Mouse (Mus musculus): Measurements from ENCODE around the gene Auts2. TPM values are rescaled to one million over a fixed set of nuclear protein-coding genes. Genes with fewer than 3 reads are reported as not detected.

Auts2 gene
- polyA plus RNA-seq, 1 experiment = 0.01 TPM

DNA sequence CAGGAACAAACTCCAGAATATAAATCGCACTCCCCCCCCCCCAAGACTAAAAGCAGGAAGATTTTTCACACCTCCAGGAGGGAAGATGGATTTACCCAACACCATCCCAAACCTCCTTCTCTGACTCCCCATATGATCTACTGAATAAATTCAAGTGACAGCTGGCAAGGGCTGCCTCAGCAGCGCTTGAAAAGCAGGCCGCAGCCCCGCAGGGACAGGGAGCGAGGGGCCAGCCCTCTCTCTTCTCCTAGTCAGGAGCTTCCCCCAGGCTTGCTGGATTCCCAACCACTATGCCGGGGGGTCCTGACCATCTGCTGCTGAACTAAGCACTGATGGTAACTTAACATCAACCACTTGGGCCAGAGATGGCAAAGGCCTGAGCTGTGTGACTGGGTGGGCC lies 995.2 kb downstream of the Auts2 start:
- Histone ChIP-seq H3K27me3 (ENCODE audit: control insufficient read depth) (no peaks in the 10 kb centered on the region), H3K4me1 (ENCODE audit: control insufficient read depth) (no peaks in the 10 kb centered on the region), H3K9me3 (ENCODE audit: control insufficient read depth, low read length) (peaks cover 2% of the 10 kb centered on the region), H3K36me3 (ENCODE audit: control insufficient read depth) (no peaks in the 10 kb centered on the region), H3K4me3 (replicated peaks) (no peak overlapping the region)
- no peak for TF ChIP-seq GATA1 (IDR thresholded peaks at IDR 0.05; ENCODE audit: low read length)
- no peak for TF ChIP-seq TAL1 (IDR thresholded peaks at IDR 0.05; ENCODE audit: low read length)

DNA sequence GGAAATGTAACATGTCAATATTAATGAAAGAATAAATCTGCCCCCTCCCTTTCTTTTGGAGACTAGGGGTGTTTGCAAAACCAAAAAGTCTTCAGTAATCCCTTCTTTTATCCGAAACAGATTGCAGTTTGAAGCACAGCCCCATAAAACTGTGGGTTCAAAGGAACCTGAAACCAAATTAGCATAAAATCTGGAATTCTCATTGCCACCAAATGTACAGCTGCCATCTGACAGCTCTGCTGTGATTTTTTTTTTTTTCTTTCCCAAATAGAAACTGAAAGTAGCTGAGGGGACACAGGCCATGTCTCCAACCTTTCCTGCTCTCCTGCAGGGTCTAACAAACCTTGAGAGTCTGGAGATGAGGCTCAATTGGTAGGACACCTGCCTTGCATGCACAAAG lies 996.7 kb downstream of the Auts2 start:
- Histone ChIP-seq H3K36me3 (ENCODE audit: control insufficient read depth) (no peaks in the 10 kb centered on the region), H3K27me3 (ENCODE audit: control insufficient read depth) (no peaks in the 10 kb centered on the region), H3K9me3 (ENCODE audit: control insufficient read depth, low read length) (peaks cover 2% of the 10 kb centered on the region), H3K4me1 (ENCODE audit: control insufficient read depth) (no peaks in the 10 kb centered on the region), H3K4me3 (replicated peaks) (no peak overlapping the region)
- no peak for TF ChIP-seq TAL1 (IDR thresholded peaks at IDR 0.05; ENCODE audit: low read length)
- no peak for TF ChIP-seq GATA1 (IDR thresholded peaks at IDR 0.05; ENCODE audit: low read length)

DNA sequence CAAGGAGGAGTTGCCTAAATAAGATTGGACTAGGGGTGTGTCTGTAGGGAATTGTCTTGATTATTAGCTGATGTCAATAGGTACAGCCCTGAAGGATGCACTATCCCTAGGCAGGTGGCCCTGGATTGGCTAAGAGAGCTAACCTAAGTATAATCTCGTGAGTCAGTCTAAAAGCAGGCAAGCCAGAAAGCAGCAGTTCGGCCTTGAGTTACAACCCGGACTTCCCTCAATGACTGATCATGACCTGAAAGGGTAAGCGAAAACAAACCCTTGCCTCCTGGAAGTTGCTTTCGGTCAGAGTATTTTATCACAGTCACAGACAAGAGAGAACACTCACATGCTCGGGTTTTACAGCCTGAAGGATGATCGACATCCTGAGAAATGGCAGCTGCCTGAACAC lies 998.8 kb downstream of the Auts2 start:
- H3K27me3 ChIP-seq (ENCODE audit: control insufficient read depth) = peaks cover 3% of the 10 kb centered on the region
- H3K9me3 ChIP-seq (ENCODE audit: control insufficient read depth, low read length) = peaks cover 2% of the 10 kb centered on the region
- H3K4me3 ChIP-seq (replicated peaks) = no peak overlapping the region
- no peaks in the 10 kb centered on the region for H3K4me1 ChIP-seq (ENCODE audit: control insufficient read depth)
- TF ChIP-seq GATA1 (IDR thresholded peaks at IDR 0.05; ENCODE audit: low read length) = no peak
- TF ChIP-seq TAL1 (IDR thresholded peaks at IDR 0.05; ENCODE audit: low read length) = no peak
- no peaks in the 10 kb centered on the region for H3K36me3 ChIP-seq (ENCODE audit: control insufficient read depth)

DNA sequence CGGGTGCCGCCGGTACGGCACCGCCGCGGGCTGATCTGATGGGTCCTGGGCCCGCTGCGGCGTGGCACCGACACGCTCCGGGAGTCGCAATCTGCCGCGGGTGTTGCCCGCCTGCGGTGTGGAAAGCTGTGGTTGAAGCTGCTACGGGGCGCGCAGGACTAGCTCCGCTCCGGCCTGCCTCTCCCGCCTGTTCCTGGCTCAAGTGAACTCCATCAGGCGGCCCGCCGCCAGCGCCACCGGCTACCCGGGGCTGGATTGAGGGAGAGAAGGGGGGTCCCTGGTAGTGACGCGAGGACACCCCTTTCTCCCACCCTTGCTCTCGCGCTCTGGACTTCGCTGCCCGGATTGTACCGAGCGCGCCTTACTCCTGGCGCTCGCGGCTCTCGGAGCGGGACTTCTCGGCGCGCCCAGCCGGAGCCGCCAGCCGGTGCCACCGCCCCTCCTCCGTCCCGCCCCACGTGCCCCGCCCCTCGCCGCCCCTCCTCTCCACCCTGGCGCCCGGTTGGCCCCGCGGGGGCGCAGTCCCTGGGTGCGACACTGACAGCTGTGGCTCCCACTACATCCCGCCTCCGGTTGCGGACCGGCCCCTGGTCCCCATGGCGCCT lies 1004.7 kb downstream of the Auts2 start:
- H3K4me1 ChIP-seq (ENCODE audit: control insufficient read depth) = no peaks in the 10 kb centered on the region
- TF ChIP-seq GATA1 (IDR thresholded peaks at IDR 0.05; ENCODE audit: low read length) (no peak), TAL1 (IDR thresholded peaks at IDR 0.05; ENCODE audit: low read length) (no peak)
- no peaks in the 10 kb centered on the region for H3K36me3 ChIP-seq (ENCODE audit: control insufficient read depth)
- peaks cover 39% of the 10 kb centered on the region for H3K27me3 ChIP-seq (ENCODE audit: control insufficient read depth)
- peak overlapping the region; percentile 50 for H3K4me3 ChIP-seq (replicated peaks)
- H3K9me3 ChIP-seq (ENCODE audit: control insufficient read depth, low read length) = no peaks in the 10 kb centered on the region

DNA sequence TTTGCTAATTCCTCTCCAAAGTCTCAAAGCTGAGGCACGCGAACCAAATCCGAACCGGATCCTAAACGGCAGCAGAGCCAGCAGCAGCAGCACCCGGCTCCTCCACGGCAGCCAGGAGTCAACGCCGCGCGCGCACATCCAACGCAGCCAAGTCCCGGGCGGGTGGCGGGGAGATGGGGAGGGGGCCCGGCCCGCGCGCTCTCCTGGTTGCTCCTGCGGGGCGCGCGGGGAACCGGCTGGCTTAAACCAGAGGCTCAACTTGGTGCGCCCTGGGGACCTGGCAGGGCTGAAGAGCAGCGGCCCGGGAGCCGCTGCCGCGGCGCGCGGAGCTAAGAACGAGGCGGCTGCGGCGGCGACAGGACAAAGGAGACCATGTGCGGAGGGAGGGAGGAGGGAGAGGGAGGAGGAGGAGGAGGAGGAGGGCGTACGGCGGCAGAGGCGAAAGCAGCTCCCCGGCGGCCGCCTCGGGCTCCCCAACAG lies 1005.3 kb downstream of the Auts2 start:
- H3K27me3 ChIP-seq (ENCODE audit: control insufficient read depth) = peaks cover 39% of the 10 kb centered on the region
- no peaks in the 10 kb centered on the region for H3K9me3 ChIP-seq (ENCODE audit: control insufficient read depth, low read length)
- H3K4me1 ChIP-seq (ENCODE audit: control insufficient read depth) = no peaks in the 10 kb centered on the region
- peak overlapping the region; percentile 50 for H3K4me3 ChIP-seq (replicated peaks)
- no peaks in the 10 kb centered on the region for H3K36me3 ChIP-seq (ENCODE audit: control insufficient read depth)
- TF ChIP-seq GATA1 (IDR thresholded peaks at IDR 0.05; ENCODE audit: low read length) (no peak), TAL1 (IDR thresholded peaks at IDR 0.05; ENCODE audit: low read length) (no peak)

DNA sequence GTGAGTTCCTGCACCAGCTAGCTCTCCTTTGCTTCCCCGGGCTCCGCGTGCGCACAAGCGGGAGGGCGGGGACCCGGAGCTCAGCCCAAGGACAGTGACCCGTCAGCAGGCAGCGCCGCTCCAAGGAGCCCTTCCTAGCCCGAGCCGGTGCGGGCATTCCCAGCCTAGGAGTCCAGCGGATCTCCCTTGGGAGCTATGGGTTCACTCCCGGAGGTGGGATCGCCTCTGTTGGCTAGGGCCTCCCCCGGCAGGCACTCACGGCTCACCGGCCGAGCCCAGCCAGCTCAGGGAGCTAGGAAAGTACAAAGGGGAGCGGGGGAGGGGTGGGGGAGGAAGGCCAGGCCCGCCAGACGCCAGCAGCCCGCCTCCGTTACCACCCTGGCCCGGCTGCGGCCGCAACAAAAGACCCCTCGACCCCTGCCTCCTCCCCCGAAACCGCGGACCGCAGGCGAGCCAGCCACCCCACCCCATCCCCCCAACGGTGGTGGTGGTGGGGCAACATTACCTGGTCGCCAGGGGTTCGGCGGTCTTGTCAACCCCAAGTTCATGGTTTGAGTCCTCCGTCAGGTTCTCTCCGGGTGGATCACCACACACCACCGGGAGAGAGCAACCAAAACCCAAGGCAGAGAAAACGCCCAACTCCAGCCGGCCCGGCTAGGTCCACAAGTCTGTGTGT lies 1005.9 kb downstream of the Auts2 start:
- Histone ChIP-seq H3K4me1 (ENCODE audit: control insufficient read depth) (no peaks in the 10 kb centered on the region), H3K9me3 (ENCODE audit: control insufficient read depth, low read length) (no peaks in the 10 kb centered on the region), H3K36me3 (ENCODE audit: control insufficient read depth) (no peaks in the 10 kb centered on the region), H3K4me3 (replicated peaks) (peak overlapping the region; percentile 50), H3K27me3 (ENCODE audit: control insufficient read depth) (peaks cover 39% of the 10 kb centered on the region)
- TF ChIP-seq TAL1 (IDR thresholded peaks at IDR 0.05; ENCODE audit: low read length) (no peak), GATA1 (IDR thresholded peaks at IDR 0.05; ENCODE audit: low read length) (no peak)

DNA sequence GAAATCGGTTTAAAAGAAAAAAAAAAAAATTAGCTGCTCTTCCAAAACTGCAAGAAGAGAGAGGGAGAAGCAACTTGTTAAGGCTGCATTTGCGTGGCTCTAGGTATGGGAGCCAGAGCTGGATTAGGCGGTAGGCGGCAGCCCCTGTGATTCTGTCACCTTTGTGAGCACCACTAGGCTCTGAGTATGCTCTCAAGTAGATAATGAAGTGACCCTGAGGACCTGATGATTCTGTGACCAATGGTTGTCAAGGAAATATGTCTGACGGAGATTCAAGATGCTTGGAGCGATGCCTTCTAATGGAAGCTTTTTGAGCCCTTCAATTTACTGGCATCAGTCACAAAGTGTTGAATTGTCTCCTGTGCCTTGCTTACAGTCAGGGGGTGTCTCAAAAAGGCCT lies 1007.4 kb downstream of the Auts2 start:
- Histone ChIP-seq H3K4me3 (replicated peaks) (no peak overlapping the region), H3K36me3 (ENCODE audit: control insufficient read depth) (no peaks in the 10 kb centered on the region), H3K9me3 (ENCODE audit: control insufficient read depth, low read length) (no peaks in the 10 kb centered on the region), H3K27me3 (ENCODE audit: control insufficient read depth) (peaks cover 39% of the 10 kb centered on the region), H3K4me1 (ENCODE audit: control insufficient read depth) (no peaks in the 10 kb centered on the region)
- TF ChIP-seq GATA1 (IDR thresholded peaks at IDR 0.05; ENCODE audit: low read length) (no peak), TAL1 (IDR thresholded peaks at IDR 0.05; ENCODE audit: low read length) (no peak)

DNA sequence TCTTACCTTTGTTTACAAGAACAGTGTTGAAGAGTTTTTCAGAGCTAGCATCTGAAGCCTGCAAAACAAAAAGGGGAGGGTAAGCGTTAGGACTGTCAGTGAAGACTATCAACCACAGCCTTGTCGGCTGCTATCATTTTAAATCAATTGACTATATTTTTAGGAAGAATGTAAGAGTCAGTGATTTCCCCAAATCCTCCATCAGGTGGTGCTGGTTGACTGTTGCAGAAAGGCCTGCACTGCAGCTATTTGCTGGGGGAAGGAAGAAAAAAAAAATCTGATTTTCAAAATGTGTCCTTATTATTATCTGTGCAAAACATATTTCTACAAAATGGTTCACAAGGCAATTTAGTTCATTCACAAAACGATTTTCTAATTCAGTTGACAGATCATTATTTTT lies 1009.3 kb downstream of the Auts2 start:
- Histone ChIP-seq H3K27me3 (ENCODE audit: control insufficient read depth) (peaks cover 31% of the 10 kb centered on the region), H3K4me3 (replicated peaks) (no peak overlapping the region), H3K36me3 (ENCODE audit: control insufficient read depth) (no peaks in the 10 kb centered on the region), H3K9me3 (ENCODE audit: control insufficient read depth, low read length) (no peaks in the 10 kb centered on the region), H3K4me1 (ENCODE audit: control insufficient read depth) (no peaks in the 10 kb centered on the region)
- TF ChIP-seq TAL1 (IDR thresholded peaks at IDR 0.05; ENCODE audit: low read length) (no peak), GATA1 (IDR thresholded peaks at IDR 0.05; ENCODE audit: low read length) (no peak)

DNA sequence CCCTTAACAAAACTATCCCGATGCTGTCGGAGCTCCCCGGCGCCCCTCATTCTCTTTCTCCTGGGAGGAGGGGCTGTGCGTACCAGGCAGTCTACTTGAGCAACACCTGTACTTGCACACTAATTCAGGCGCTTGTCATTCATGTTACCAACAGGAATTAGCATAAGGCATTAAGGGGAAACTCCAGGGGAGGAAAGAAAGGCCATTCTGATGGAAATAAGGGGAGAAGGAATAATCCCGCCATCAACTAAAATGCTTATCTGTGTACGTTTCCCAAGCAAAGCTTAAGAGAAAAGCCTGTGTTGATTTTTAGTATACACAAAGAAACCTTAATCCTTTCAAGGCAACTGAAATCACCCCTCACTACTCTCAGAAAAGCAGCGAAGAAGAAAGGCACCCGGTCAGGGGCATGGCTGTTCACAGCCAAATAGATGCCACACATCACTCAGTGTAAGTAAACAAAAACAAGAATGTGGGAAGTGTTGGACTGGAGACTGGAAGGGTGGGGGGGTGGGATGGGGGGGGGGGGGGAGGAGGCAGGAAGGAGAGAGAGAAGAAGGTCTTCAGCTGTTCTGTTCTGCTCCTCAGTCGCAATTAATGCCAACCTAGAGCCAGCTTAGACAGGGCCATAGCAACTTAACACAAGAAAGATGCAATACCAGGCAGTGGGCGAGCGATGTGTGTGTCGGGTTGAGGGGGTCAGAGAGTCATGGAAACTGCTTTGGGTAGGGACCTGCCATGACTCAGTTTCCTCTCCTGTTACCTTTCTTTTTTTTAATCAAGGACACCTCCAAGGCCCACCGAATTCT lies 1011.2 kb downstream of the Auts2 start:
- H3K9me3 ChIP-seq (ENCODE audit: control insufficient read depth, low read length) = no peaks in the 10 kb centered on the region
- peaks cover 12% of the 10 kb centered on the region for H3K27me3 ChIP-seq (ENCODE audit: control insufficient read depth)
- no peak overlapping the region for H3K4me3 ChIP-seq (replicated peaks)
- no peaks in the 10 kb centered on the region for H3K36me3 ChIP-seq (ENCODE audit: control insufficient read depth)
- TF ChIP-seq TAL1 (IDR thresholded peaks at IDR 0.05; ENCODE audit: low read length) (no peak), GATA1 (IDR thresholded peaks at IDR 0.05; ENCODE audit: low read length) (no peak)
- H3K4me1 ChIP-seq (ENCODE audit: control insufficient read depth) = no peaks in the 10 kb centered on the region
